Mouse (Mus musculus): Measurements from ENCODE around the gene Gm20388.

- TF ChIP-seq CTCF (IDR thresholded peaks at IDR 0.05; ENCODE audit: control insufficient read depth, insufficient read depth, low read length) (no peak), POLR2A (IDR thresholded peaks at IDR 0.05; ENCODE audit: borderline replicate concordance, control insufficient read depth, low read depth, low read length) (no peak)
Measured at GRCm38 (mm10) chr8:124156324-124156723, 4245.7 kb downstream of the Gm20388 start.

Data from bone marrow, adult 2 months (tissue).